Mouse (Mus musculus): ENCODE measurements at regions not wholly inside any gene's neighbourhood (a gene's known extent, or its start where the extent isn't known, plus 50 kb on each side); places are given as distances from the start of the nearest gene placed in this dataset.

GRCm38 (mm10) chr14:72866896-72867295 is 157.1 kb upstream of the Fndc3a start:
- no peak for TF ChIP-seq CTCF (IDR thresholded peaks at IDR 0.05; ENCODE audit: insufficient read depth, low read length)
- TF ChIP-seq POLR2A (IDR thresholded peaks at IDR 0.05; ENCODE audit: borderline replicate concordance, extremely low read depth, low read depth, low read length) = no peak

All from lung, adult 2 months (tissue).